Mouse (Mus musculus) lung, postnatal 0 days (tissue): Measurements from ENCODE around the gene Pp2d1.

ENCODE experiments used
- CTCF ChIP-seq: IDR thresholded peaks from 2 replicates; pipeline ENCODE4 v1.5.1; 2016; ENCODE audit warnings: antibody characterized with exemption, mild to moderate bottlenecking
- EP300 ChIP-seq: IDR thresholded peaks from 2 replicates; pipeline ENCODE4 v1.6.1; 2016; ENCODE audit warnings: antibody characterized with exemption, mild to moderate bottlenecking, control low read depth

- no peak for TF ChIP-seq CTCF
- TF ChIP-seq EP300 = no peak
These were observed 18.7 kb downstream of the Pp2d1 start for GRCm38 (mm10) chr17:53520509-53520908.
